Mouse (Mus musculus) bone marrow, adult 2 months (tissue): Measurements from ENCODE around the gene Nsdhl.

ENCODE experiments used
- CTCF ChIP-seq: fragments of 200-500 bp; IDR thresholded peaks from 2 replicates; pipeline ENCODE4 v1.5.1; 2011; ENCODE audit warnings: low read length, control low read depth; ENCODE audit not compliant: control insufficient read depth, insufficient read depth
- POLR2A ChIP-seq: fragments of 200-500 bp; IDR thresholded peaks from 2 replicates; pipeline ENCODE4 v1.6.1; 2011; ENCODE audit warnings: low read depth, mild to moderate bottlenecking, control low read depth, low read length, borderline replicate concordance; ENCODE audit not compliant: control insufficient read depth

DNA sequence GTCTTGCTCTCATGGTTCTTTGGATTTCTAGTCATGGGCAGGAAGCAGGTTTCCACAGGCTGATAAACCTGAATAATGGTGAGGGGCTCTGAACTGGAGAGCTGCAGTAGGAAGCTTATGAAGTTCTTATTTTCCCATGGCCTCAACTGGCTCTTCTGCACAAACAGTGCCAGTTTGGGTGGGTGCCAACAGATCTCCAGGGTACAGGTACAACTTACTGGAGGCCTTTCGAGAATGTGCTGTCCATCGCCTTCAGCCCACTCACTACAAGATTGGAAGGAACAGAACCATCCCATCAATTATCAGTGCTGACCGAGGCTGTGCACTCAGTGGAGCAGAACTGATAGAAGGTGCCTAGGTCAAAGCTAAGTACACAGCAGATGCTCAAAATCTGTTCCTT lies 70.1 kb downstream of the Nsdhl start:
- TF ChIP-seq POLR2A (no peak), CTCF (no peak)
